In the genomic region with DNA sequence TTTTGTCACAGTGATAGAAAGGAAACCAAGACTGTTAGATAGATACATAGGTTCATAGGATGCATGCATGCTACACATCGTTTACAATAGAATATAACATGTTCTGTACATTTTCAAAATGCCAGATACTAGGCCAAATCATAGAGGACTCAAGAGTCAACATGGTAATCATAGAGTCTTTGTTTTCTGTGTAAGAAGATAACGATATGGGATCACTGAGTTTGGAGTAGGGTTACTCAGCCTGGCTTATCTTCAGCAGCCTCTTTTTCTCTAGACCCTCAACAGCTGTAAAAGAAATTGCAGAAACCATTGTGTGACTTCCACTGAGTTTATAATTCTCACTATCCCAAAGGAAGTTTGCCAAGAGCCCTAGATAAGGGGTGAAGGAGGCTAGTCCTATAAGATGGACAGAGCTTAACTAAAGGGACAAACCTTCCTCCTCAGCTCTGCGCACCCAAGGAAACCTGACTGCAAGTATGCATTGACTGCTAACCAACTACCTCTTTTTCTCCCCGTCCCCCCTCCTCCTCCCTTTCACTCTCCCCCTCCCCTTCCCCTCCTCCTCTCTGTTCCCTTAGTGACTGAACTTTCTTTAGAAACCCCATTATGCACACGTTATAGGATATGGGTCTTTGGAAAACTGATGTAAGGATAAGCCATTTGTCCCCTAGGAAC, we compare ENCODE assay signal across 11 mouse cellular contexts.
"Had no signal": no experiment of that assay in that cellular context is flagged by ENCODE, and none has a peak within 500 bp of the region (broad histone marks: within the 10 kb centered on the region; RNA-seq: fewer than 3 reads in every experiment).

No protein-coding gene starts in this region.

- H3K4me1 ChIP-seq: limb, embryonic 12.5 days; lung, embryonic 15.5 days; midbrain, embryonic 12.5 days; neural tube, embryonic 15.5 days had no signal

- H3K27me3 ChIP-seq: limb, embryonic 12.5 days; lung, embryonic 15.5 days; midbrain, embryonic 12.5 days; neural tube, embryonic 15.5 days had no signal

- H3K4me2 ChIP-seq: limb, embryonic 12.5 days; lung, embryonic 15.5 days; midbrain, embryonic 12.5 days; neural tube, embryonic 15.5 days had no signal

- H3K4me3 ChIP-seq: layer of hippocampus, adult 2 months; limb, embryonic 12.5 days; lung, embryonic 15.5 days; midbrain, embryonic 12.5 days; neural tube, embryonic 15.5 days had no signal

- H3K9ac ChIP-seq: limb, embryonic 12.5 days; lung, embryonic 15.5 days; midbrain, embryonic 12.5 days; neural tube, embryonic 15.5 days had no signal

- H3K36me3 ChIP-seq: limb, embryonic 12.5 days; lung, embryonic 15.5 days; midbrain, embryonic 12.5 days; neural tube, embryonic 15.5 days had no signal

- H3K27ac ChIP-seq: kidney, postnatal 0 days; layer of hippocampus, adult 2 months; limb, embryonic 12.5 days; lung, embryonic 15.5 days; midbrain, embryonic 12.5 days; neural tube, embryonic 15.5 days had no signal

- H3K9me3 ChIP-seq: limb, embryonic 12.5 days; lung, embryonic 15.5 days; midbrain, embryonic 12.5 days; neural tube, embryonic 15.5 days had no signal

- DNase-seq: kidney, adult 11 months; kidney, adult 9 months; right cerebral cortex, adult 18-20 months; thymus, adult 18-20 months; thymus, postnatal 36 days had no signal
